Mouse (Mus musculus) cerebellum, adult 2 months (tissue): Measurements from ENCODE around the gene Tnip2. TPM values are rescaled to one million over a fixed set of nuclear protein-coding genes. Genes with fewer than 3 reads are reported as not detected.

ENCODE experiments used
- DNase-seq, 2 experiments: peaks; one replicate each; pipeline ENCODE4 v3.0.0; 2021
- H3K27ac ChIP-seq: fragments of 200-500 bp; 2 replicates; pipeline ENCODE4 v1.5.1; 2012; ENCODE audit warnings: low read length, control low read depth, inconsistent platforms; ENCODE audit not compliant: insufficient read depth
- H3K27me3 ChIP-seq: fragments of 200-500 bp; 2 replicates; pipeline ENCODE4 v1.6.1; 2012; ENCODE audit warnings: inconsistent platforms, mild to moderate bottlenecking, low read length, moderate library complexity; ENCODE audit not compliant: control insufficient read depth, insufficient read depth
- H3K4me1 ChIP-seq: fragments of 200-500 bp; 2 replicates; pipeline ENCODE4 v1.6.1; 2011; ENCODE audit warnings: low read length; ENCODE audit not compliant: control insufficient read depth, insufficient read depth
- H3K4me3 ChIP-seq: fragments of 200-500 bp; replicated peaks from 2 replicates; pipeline ENCODE3; 2011; ENCODE audit warnings: mild to moderate bottlenecking, low read depth, low read length, control low read depth; ENCODE audit not compliant: insufficient read depth
- CTCF ChIP-seq: fragments of 200-500 bp; IDR thresholded peaks from 2 replicates; pipeline ENCODE4 v1.5.1; 2011; ENCODE audit warnings: low read depth, mild to moderate bottlenecking, control low read depth, low read length, moderate library complexity, borderline replicate concordance; ENCODE audit not compliant: insufficient read depth
- POLR2A ChIP-seq: fragments of 200-500 bp; IDR thresholded peaks from 2 replicates; pipeline ENCODE4 v1.6.1; 2011; ENCODE audit warnings: low read length, control low read depth, borderline replicate concordance; ENCODE audit not compliant: insufficient read depth
- WGBS: fragments of 180-500 bp; shearing (Covaris S2); methylation state at CpG from one replicate; pipeline ENCODE4 v1.1.7; 2018; 5-methylcytosine and 5-hydroxymethylcytosine counted together
- polyA plus RNA-seq: library from polyadenylated mRNA; depleted of rRNA; stranded (reverse); fragments of >200 nt; gene quantifications from 2 replicates; pipeline ENCODE4 v1.2.3, GENCODE M21; 2012; rRNA removed

The Tnip2 gene
- polyA plus RNA-seq, 1 experiment: 10.0 TPM

DNA sequence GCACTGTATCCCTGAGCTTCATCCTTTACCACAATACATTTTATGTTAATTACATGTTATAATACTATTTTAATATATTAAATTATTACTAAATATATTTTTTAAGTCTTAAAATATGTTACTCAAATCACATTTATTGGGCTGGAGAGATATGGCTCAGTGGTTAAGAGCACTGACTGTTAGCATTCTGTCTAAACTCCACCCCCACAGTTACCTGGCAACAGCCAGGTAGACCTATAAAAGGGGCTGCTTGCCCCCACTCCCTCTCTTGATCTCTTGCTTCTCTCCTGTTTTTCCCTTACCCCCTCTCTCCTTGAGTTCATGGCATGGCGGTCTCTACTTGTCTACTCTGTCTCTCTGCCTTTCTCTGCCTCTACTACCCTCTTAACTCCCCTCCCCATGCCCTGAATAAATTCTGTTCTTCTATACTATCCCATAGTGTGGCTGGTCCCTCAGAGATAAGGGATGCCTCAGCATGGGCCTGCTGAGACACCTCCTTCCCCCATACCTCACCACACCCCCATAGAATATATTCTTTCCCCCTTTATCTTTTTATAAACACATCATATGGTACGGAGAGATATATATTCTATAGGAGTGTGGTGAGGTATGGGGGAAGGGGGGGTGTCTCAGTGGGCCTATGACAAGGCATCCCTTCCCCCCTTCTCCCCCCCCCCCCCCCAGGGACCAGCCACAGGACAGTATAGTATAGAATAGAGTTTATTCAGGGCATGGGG, 45.6 kb downstream of the Tnip2 start:
- DNase-seq: no peak
- WGBS: 95% methylated on average over 2 of the region's 2 CpGs
- no peak overlapping the region for H3K27ac ChIP-seq
- no peak overlapping the region for H3K4me3 ChIP-seq
- no peaks in the 10 kb centered on the region for H3K4me1 ChIP-seq
- TF ChIP-seq CTCF (no peak), POLR2A (no peak)
- no peaks in the 10 kb centered on the region for H3K27me3 ChIP-seq

DNA sequence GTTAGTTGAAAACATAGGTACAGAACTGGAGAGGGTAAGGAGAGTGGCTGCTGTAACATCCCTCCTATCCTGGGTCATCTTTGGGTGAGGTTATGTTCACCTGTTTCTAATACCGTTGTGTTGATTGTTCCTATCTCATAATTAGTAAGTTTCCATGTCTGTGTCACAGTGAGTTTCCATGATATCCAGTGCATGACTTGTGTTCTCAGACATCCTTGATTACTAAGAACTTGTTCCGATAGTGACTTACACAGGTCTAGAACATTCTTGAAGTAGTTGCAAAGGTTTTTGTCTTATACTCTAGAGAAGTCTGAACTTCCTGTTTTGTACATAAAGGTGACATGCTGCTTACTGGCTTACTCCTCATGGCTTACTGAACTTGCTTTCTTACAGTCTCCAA, 47.1 kb downstream of the Tnip2 start:
- Histone ChIP-seq H3K4me3 (no peak overlapping the region), H3K4me1 (no peaks in the 10 kb centered on the region), H3K27me3 (no peaks in the 10 kb centered on the region), H3K27ac (no peak overlapping the region)
- TF ChIP-seq POLR2A: no peak
- TF ChIP-seq CTCF: no peak
- WGBS: 98% methylated on average over 2 of the region's 2 CpGs
- no peak for DNase-seq

DNA sequence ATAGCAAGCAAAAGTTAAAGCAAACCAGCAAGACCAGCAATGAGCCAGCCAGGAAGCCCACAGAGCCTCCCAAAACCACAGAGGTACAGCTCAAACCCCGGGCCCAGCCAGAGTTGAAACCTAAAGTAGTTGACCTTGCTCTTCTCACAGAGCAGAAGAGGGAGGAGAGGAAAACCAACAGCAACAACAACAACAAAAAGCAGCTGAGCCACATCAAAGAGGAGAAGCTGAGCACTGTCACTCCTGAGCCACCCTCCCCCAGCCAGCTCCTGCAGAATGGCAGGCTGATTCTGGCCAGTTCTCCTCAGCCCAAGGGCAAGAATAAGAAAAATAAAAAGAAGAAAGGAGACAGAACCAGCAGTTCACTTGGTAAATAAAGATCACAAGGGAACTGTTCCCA, 47.7 kb downstream of the Tnip2 start:
- Histone ChIP-seq H3K27me3 (no peaks in the 10 kb centered on the region), H3K27ac (no peak overlapping the region), H3K4me3 (no peak overlapping the region), H3K4me1 (no peaks in the 10 kb centered on the region)
- WGBS: 94% methylated on average over 1 of the region's 1 CpGs
- no peak for TF ChIP-seq CTCF
- TF ChIP-seq POLR2A: no peak
- DNase-seq: no peak

DNA sequence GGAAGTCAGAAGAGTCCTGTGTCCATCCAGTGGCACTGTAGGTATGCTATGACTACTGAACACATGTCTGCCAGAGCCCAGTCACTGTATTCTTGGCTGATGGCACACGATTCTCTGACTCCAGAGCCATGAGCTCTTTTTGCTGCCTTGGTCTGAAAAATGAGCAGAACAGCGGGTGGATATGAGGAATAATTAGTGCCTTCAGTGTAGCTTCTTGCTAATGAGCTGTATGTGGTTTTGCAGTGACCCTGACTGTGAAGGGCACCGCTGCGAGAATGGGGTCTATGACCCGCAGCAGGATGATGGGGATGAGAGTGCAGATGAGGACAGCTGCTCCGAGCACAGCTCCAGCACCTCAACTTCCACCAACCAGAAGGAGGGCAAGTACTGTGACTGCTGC, 52.0 kb downstream of the Tnip2 start:
- TF ChIP-seq POLR2A (no peak), CTCF (no peak)
- H3K4me1 ChIP-seq: no peaks in the 10 kb centered on the region
- no peak for DNase-seq
- no peak overlapping the region for H3K4me3 ChIP-seq
- H3K27ac ChIP-seq: no peak overlapping the region
- no peaks in the 10 kb centered on the region for H3K27me3 ChIP-seq
- WGBS: 84% methylated on average over 6 of the region's 6 CpGs

DNA sequence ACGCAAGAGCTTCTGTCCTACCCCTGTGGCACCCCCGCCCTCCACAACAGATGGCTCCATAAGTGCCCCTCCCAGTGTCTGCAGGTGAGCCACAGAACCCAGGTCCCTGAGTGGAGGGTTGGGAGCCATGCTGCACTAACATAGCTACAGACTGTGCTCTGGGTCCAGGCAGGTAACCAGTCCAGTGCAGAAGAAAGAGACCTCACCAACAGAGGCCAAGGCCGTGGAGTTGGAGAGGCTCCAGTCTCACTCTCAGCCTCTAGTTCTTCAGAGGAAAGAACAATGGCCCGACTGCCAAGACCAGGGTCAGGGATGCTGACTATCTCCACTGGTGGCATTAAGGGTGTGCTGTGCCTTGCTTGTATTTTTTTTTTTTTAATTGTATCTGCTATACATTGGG, 52.5 kb downstream of the Tnip2 start:
- no peak overlapping the region for H3K27ac ChIP-seq
- DNase-seq: no peak
- no peaks in the 10 kb centered on the region for H3K27me3 ChIP-seq
- no peaks in the 10 kb centered on the region for H3K4me1 ChIP-seq
- no peak overlapping the region for H3K4me3 ChIP-seq
- WGBS: 83% methylated on average over 4 of the region's 4 CpGs
- TF ChIP-seq POLR2A: no peak
- TF ChIP-seq CTCF: no peak

DNA sequence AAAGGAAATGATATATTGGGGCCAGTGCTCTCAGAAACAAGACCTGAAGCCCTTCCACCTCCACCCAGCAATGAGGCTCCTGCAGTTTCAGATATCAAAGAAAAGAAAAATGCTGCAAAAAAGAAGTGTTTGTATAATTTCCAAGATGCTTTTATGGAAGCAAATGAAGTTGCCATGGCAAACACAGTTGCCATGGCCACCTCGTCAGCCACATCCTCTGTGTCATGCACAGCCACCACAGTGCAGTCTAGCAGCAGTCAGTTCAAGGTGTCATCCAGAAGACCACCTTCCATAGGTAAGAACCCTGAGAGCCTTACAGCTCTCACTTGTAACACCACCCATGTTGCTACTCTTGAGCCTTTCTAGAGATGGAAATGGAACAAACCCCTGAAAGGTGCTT, 54.8 kb downstream of the Tnip2 start:
- WGBS: 67% methylated on average over 1 of the region's 1 CpGs
- H3K27ac ChIP-seq: no peak overlapping the region
- no peak for DNase-seq
- H3K4me3 ChIP-seq: no peak overlapping the region
- no peak for TF ChIP-seq POLR2A
- no peak for TF ChIP-seq CTCF
- no peaks in the 10 kb centered on the region for H3K4me1 ChIP-seq
- H3K27me3 ChIP-seq: no peaks in the 10 kb centered on the region

DNA sequence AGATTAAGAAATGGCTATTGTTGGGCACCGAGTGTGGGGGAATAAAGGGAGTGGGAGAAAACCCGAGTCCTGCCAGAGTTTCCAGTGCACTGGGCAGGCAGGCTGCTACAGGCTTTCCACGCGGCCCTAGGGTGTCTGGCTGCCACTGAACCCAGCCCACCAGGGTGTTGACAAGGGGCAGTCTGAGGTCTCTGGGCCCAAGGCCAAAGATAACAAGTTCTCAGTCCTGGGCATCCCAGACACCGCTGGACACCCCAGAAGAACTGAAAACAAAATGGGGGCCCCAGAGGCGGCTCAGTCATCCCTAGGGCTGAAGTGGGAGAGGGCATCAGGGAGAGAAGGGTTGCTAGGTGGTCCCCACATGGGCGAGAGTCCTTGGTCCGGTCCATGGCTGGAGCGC, 67.6 kb downstream of the Tnip2 start:
- Histone ChIP-seq H3K27ac (no peak overlapping the region), H3K4me3 (no peak overlapping the region), H3K27me3 (no peaks in the 10 kb centered on the region), H3K4me1 (no peaks in the 10 kb centered on the region)
- no peak for TF ChIP-seq CTCF
- TF ChIP-seq POLR2A: no peak
- no peak for DNase-seq
- 59% methylated on average over 9 of the region's 9 CpGs for WGBS

Other genes starting within 250 kb of the Tnip2 start
- 62.9 and 69.5 TPM in 2 replicates for gene Zfyve28, start 225.5 kb downstream of the Tnip2 start, polyA plus RNA-seq
- 1.4 and 1.7 TPM in 2 replicates for gene Cfap99, start 225.4 kb downstream of the Tnip2 start, polyA plus RNA-seq
- 77.5 and 80.0 TPM in 2 replicates for gene Rnf4, start 177.7 kb downstream of the Tnip2 start, polyA plus RNA-seq
- 45.5 and 52.2 TPM in 2 replicates for gene Fam193a, start 144.1 kb downstream of the Tnip2 start, polyA plus RNA-seq
- gene Sh3bp2, start 11.8 kb upstream of the Tnip2 start, polyA plus RNA-seq: 3.2 and 3.6 TPM in 2 replicates
- gene Add1, start 59.7 kb upstream of the Tnip2 start, polyA plus RNA-seq: 303 and 315 TPM in 2 replicates
- 114 and 127 TPM in 2 replicates for gene Mfsd10, start 123.2 kb upstream of the Tnip2 start, polyA plus RNA-seq
- gene Nop14, start 146.2 kb upstream of the Tnip2 start, polyA plus RNA-seq: 19.5 and 21.0 TPM in 2 replicates
- gene Grk4, start 146.4 kb upstream of the Tnip2 start, polyA plus RNA-seq: 4.6 TPM in 2 replicates
- 45.4 and 52.1 TPM in 2 replicates for gene Htt, start 247.7 kb upstream of the Tnip2 start, polyA plus RNA-seq